Mouse (Mus musculus) hindbrain, embryonic 15.5 days (tissue): ENCODE measurements around the gene Rabepk. TPM values are rescaled to one million over a fixed set of nuclear protein-coding genes. Genes with fewer than 3 reads are reported as not detected.
"Not testable (repeated sequence)": the region's sequence is repeated elsewhere in the genome, so short reads cannot be mapped to it uniquely, and the experiment has no call there.

Experiments used
- ATAC-seq: fragments of 200-750 bp; cut with Nextera tagmentation; 2 replicates; pipeline ENCODE4 v1.8.0; 2017; ENCODE audit warnings: low read depth, moderate number of reproducible peaks, moderate TSS enrichment; ENCODE audit not compliant: low FRiP score
- H3K27ac ChIP-seq: fragments of 300-500 bp; sonication (generic); replicated peaks from 2 replicates; pipeline ENCODE4 v1.5.1; 2015; ENCODE audit warnings: mild to moderate bottlenecking, inconsistent platforms
- H3K27me3 ChIP-seq: fragments of 300-500 bp; sonication (generic); 2 replicates; pipeline ENCODE4 v1.6.1; 2015; ENCODE audit warnings: control low read depth, inconsistent platforms
- H3K36me3 ChIP-seq: fragments of 300-500 bp; sonication (generic); 2 replicates; pipeline ENCODE4 v1.6.1; 2015; ENCODE audit warnings: control low read depth, inconsistent platforms
- H3K4me1 ChIP-seq: fragments of 300-500 bp; sonication (generic); replicated peaks from 2 replicates; pipeline ENCODE4 v1.6.1; 2015; ENCODE audit warnings: control low read depth, inconsistent platforms
- H3K4me2 ChIP-seq: fragments of 300-500 bp; sonication (generic); 2 replicates; pipeline ENCODE4 v1.6.1; 2015; ENCODE audit warnings: moderate library complexity, mild to moderate bottlenecking, inconsistent platforms
- H3K4me3 ChIP-seq: fragments of 300-500 bp; sonication (generic); 2 replicates; pipeline ENCODE4 v1.5.1; 2015; ENCODE audit warnings: mild to moderate bottlenecking, inconsistent platforms
- H3K9ac ChIP-seq: fragments of 300-500 bp; sonication (generic); 2 replicates; pipeline ENCODE4 v1.6.1; 2015; ENCODE audit warnings: inconsistent platforms
- H3K9me3 ChIP-seq: fragments of 300-500 bp; sonication (generic); 2 replicates; pipeline ENCODE4 v1.6.1; 2016; ENCODE audit warnings: control low read depth, inconsistent platforms
- WGBS: fragments of 180-500 bp; shearing (Covaris S2); methylation state at CpG from one replicate; pipeline ENCODE4 v1.1.7; 2015; 5-methylcytosine and 5-hydroxymethylcytosine counted together
- polyA plus RNA-seq: library from polyadenylated mRNA; unstranded; fragments of >200 nt; fragmentation: Nextera tagmentation; extraction: Ambion mirVana; gene quantifications from 2 replicates; pipeline ENCODE4 v1.2.1, GENCODE M21; 2015

Gene Rabepk
- polyA plus RNA-seq, 1 experiment from 2014 or later = 27.3 TPM

DNA sequence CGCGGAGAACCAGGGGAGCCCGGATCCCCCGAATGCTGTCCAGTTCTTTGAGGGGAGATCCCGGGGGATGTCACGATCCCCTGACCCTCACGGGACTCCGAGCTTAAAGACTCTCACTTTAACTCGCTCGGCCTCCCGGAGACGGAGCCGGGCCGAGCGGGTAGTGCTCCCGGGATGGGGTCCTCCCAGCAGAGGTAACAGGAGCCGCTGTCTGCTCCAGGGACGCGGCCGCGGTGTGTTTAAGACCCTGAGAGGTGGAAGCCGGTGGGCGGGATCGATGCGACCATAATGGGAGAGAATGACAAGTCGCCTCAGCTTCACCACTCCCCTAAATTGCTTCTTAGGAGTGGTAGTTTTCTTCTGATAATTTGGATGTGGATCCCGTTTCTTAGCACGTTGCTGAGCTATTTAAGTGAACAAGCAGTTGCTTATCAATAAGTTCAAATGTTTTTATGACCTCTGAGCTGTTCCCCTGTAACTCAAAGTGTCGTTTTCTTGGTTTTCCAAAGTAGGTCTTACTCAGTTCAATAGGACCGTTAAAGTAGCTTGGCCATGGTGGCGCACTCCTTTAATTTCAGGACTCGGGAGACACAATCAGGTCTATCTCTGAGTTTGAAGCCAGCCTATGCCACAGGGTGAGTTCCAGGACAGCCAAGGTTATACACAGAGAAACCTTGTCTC lies 3.0 kb upstream of the Rabepk start:
- not testable (repeated sequence) for H3K27me3 ChIP-seq, H3K36me3 ChIP-seq, H3K9me3 ChIP-seq
- Histone ChIP-seq H3K9ac (peak overlapping the region; percentile 87), H3K4me2 (peak overlapping the region; percentile 75), H3K4me1 (peaks cover 24% of the 10 kb centered on the region), H3K27ac (peak overlapping the region; percentile 90), H3K4me3 (peak overlapping the region; percentile 77)
- under 1% methylated on average over 30 of the region's 32 CpGs for WGBS
- ATAC-seq = peak; percentile 28; the same call in 1 of the 2 replicates

DNA sequence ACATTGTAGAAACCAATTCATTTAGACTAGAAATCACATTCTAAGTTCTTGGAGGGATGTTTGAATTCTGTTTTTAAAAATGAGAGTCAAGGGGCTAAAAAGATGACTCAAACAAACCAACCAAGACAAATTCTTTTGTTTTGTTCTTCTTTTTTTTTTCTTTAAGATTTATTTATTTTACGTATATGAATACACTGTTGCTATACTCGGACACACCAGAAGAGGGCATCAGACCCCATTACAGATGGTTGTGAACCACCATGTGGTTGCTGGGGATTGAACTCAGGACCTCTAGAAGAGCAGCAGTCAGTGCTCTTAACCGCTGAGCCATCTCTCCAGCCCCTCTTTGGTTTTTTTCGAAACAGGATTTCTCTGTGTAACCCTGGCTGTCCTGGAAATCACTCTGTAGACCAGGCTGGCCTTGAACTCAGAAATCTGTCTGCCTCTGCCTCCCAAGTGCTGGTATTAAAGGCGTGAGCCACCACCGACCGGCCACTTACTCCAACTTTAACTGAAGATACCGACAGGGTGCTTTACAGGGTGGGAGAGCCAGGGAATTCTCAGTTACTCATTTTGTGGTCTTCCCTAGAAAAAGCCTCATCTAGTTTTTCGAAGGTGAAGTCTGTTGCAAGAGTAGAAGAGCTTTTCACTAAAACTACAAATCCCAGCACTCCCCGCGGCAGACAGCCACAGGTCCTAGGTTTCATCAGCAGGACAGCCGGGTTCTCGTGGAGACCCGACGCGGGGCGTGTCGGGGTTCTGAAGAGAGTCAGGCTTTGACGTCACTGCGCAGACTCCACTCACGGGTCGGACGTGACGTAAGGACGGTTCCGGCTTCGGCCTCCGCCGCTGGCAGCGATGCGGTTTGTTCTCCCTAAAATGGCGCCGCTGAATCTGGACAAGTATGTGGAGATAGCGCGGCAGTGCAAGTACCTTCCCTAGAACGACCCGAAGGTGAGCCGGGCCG lies 2.1 kb upstream of the Rabepk start:
- peak overlapping the region; percentile 77 for H3K4me3 ChIP-seq
- peak overlapping the region; percentile 90 for H3K27ac ChIP-seq
- peak; percentile 97 for ATAC-seq
- WGBS = 5% methylated on average over 39 of the region's 39 CpGs
- peak overlapping the region; percentile 87 for H3K9ac ChIP-seq
- H3K9me3 ChIP-seq = no peaks in the 10 kb centered on the region
- H3K36me3 ChIP-seq = 0 out of 2 replicates have a peak, but pooled peaks cover 2% of the 10 kb centered on the region
- H3K27me3 ChIP-seq = no peaks in the 10 kb centered on the region
- H3K4me1 ChIP-seq = peaks cover 24% of the 10 kb centered on the region
- peak overlapping the region; percentile 75 for H3K4me2 ChIP-seq

GRCm38 (mm10) chr2:34800371-34800770 lies 659 bp upstream of the Rabepk start:
- Histone ChIP-seq H3K4me2 (no peak overlapping the region; the same call in 1 of the 2 replicates), H3K9ac (no peak overlapping the region), H3K9me3 (no peaks in the 10 kb centered on the region), H3K4me1 (peaks cover 24% of the 10 kb centered on the region), H3K27ac (no peak overlapping the region), H3K36me3 (0 out of 2 replicates have a peak, but pooled peaks cover 2% of the 10 kb centered on the region), H3K4me3 (peak overlapping the region; percentile 63; the same call in 1 of the 2 replicates), H3K27me3 (no peaks in the 10 kb centered on the region)
- 81% methylated on average over 7 of the region's 7 CpGs for WGBS
- no peak for ATAC-seq

DNA sequence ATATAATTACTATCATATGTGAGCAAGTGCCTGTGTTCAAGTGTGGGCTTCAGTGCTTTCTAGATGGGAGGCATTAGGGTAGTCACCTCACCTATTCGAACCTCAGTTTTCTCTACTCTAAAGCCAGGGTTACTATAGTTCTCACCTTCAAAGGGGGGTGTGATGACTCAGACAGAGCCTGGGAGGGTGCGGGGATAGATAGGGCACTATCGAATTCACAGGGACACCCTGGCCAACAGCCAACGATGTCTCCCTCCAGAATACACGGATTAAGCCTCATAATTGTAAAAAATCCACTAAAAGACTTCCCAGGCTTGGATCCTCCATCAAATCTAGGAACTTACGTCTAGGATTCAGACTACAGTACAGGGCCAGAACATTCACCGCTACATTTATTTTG lies 4.3 kb downstream of the Rabepk start:
- Histone ChIP-seq H3K9ac (no peak overlapping the region), H3K4me3 (no peak overlapping the region), H3K27ac (no peak overlapping the region), H3K4me2 (no peak overlapping the region), H3K4me1 (peaks cover 9% of the 10 kb centered on the region), H3K27me3 (no peaks in the 10 kb centered on the region), H3K9me3 (no peaks in the 10 kb centered on the region), H3K36me3 (0 out of 2 replicates have a peak, but pooled peaks cover 2% of the 10 kb centered on the region)
- WGBS = 94% methylated on average over 7 of the region's 7 CpGs
- no peak for ATAC-seq

- no peak overlapping the region for H3K4me2 ChIP-seq
- no peaks in the 10 kb centered on the region for H3K27me3 ChIP-seq
- H3K36me3 ChIP-seq = 0 out of 2 replicates have a peak, but pooled peaks cover 4% of the 10 kb centered on the region
- H3K4me3 ChIP-seq = no peak overlapping the region
- 95% methylated on average over 2 of the region's 2 CpGs for WGBS
- H3K27ac ChIP-seq = no peak overlapping the region
- no peaks in the 10 kb centered on the region for H3K9me3 ChIP-seq
- no peak for ATAC-seq
- no peak overlapping the region for H3K9ac ChIP-seq
- peaks cover 6% of the 10 kb centered on the region for H3K4me1 ChIP-seq
Measured at GRCm38 (mm10) chr2:34794511-34794910, 5.2 kb downstream of the Rabepk start.

- not testable (repeated sequence) for H3K9me3 ChIP-seq, H3K4me3 ChIP-seq, H3K4me2 ChIP-seq, H3K27me3 ChIP-seq, ATAC-seq, H3K27ac ChIP-seq, H3K4me1 ChIP-seq, H3K36me3 ChIP-seq, H3K9ac ChIP-seq
- WGBS = 87% methylated on average over 2 of the region's 2 CpGs
Measured at GRCm38 (mm10) chr2:34792543-34792942, 7.2 kb downstream of the Rabepk start.

GRCm38 (mm10) chr2:34790282-34790681 lies 9.4 kb downstream of the Rabepk start:
- H3K4me3 ChIP-seq = no peak overlapping the region
- WGBS = 96% methylated on average over 8 of the region's 8 CpGs
- no peaks in the 10 kb centered on the region for H3K4me1 ChIP-seq

DNA sequence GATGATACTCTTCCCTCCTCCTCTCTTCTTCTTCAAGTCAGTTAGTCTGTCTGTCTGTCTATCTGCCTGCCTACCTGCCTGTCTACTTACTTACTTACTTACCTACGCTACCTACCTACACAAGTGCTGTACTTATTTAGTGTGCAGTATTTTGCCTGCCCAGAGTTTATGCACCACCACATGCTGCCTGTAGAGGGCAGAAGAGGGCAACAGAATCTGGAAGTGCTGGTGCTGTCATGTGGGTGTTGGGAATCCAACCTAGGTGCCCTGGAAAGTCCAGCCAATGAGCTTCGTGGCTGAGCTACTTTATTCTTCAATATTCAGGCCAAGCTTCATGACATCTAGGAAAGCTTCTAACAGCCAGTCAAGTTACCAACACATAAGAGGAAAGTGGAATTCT lies 15.6 kb downstream of the Rabepk start:
- Histone ChIP-seq H3K9me3 (no peaks in the 10 kb centered on the region), H3K27ac (no peak overlapping the region), H3K4me2 (no peak overlapping the region), H3K9ac (no peak overlapping the region), H3K4me3 (no peak overlapping the region), H3K27me3 (no peaks in the 10 kb centered on the region), H3K36me3 (peaks cover 36% of the 10 kb centered on the region), H3K4me1 (no peaks in the 10 kb centered on the region)
- WGBS = 80% methylated on average over 2 of the region's 2 CpGs
- ATAC-seq = no peak

More at GRCm38 (mm10) chr2:34790282-34790681, 9.4 kb downstream of the Rabepk start:
- 0 out of 2 replicates have a peak, but pooled peaks cover 4% of the 10 kb centered on the region for H3K36me3 ChIP-seq
- no peak overlapping the region for H3K4me2 ChIP-seq
- no peak overlapping the region for H3K9ac ChIP-seq
- no peak for ATAC-seq
- no peak overlapping the region for H3K27ac ChIP-seq
- no peaks in the 10 kb centered on the region for H3K9me3 ChIP-seq
- no peaks in the 10 kb centered on the region for H3K27me3 ChIP-seq

DNA sequence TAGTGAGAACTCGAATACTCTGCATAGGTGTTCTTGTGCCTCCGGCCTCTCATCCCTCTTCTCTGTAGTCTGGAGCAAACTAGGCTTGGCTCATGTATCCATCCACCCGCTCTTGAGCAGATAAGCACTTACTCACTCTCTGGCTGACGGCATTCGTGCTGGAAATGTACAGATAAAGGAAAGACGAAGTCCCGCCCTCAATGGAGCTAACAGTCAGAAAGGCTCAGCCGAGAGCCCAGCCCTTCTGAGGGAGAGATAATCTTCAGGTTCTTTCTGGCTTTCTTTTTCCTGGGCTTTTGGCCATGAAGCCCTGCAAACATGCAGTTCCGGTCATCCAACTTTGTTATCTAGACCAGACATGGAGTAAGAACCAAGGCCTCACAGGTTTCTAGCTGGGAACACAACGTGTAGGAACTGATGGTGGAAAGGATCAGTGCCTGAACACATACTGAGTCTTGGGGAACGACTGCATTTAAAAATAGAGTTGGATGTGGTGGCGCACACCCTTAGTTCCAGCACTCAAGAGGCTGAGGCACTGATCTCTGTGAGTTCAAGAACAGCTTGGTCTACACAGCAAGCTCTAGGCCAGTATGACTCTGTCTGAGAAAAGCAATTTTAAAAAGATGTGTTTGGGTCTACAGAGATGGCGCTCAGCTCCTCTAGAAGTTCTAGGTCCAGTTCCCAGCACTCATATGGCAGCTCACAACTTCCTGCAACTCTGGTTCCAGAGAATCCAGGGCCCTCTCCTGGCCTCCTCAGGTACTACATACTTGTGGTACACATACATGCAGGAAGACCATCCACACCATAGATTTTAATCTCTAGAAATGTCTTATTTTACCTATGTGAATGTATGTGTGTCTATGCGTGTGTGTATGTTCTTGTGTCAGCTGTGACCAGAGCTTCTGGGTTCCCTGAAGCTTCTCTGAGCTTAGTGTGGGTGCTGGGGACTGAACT lies 16.4 kb downstream of the Rabepk start:
- Histone ChIP-seq H3K4me3 (no peak overlapping the region), H3K27me3 (no peaks in the 10 kb centered on the region), H3K27ac (no peak overlapping the region), H3K4me2 (no peak overlapping the region), H3K9me3 (no peaks in the 10 kb centered on the region), H3K9ac (no peak overlapping the region), H3K36me3 (peaks cover 39% of the 10 kb centered on the region), H3K4me1 (peaks cover 3% of the 10 kb centered on the region)
- 92% methylated on average over 14 of the region's 14 CpGs for WGBS
- ATAC-seq = no peak

DNA sequence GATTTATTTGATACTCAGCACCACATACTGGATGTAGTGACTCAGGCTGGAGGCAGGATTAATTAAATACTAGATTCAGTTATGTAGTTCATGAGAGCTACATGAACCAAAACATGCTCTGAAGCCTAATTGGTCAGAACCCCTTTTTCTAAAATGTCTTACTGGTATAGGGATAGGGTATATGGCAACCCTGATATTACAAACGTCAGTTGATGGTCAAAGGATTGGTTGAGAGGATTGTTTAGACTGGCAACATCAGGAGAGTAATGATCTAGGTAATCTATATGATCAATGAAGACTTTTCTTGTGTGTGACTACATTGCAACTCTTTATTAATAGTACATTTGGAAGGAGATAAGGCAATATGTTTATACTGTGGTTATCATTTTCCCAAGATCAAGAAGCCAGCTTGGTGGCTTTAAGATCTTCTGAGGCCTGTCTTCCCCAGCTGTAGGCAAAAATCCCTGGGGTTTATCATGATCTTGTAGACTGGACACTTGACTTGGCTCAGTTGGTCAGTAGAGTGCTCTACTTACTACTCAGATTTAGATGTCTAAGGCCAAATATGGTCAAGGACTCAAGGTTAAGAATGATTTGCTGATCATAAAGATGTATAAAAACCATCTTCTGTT lies 22.4 kb downstream of the Rabepk start:
- H3K27ac ChIP-seq = no peak overlapping the region
- no peak overlapping the region for H3K4me3 ChIP-seq
- H3K9ac ChIP-seq = no peak overlapping the region
- H3K9me3 ChIP-seq = no peaks in the 10 kb centered on the region
- no peaks in the 10 kb centered on the region for H3K27me3 ChIP-seq
- peak overlapping the region; percentile 71 for H3K4me2 ChIP-seq
- peaks cover 59% of the 10 kb centered on the region for H3K4me1 ChIP-seq
- 69% methylated on average over 1 of the region's 1 CpGs for WGBS
- peaks cover 71% of the 10 kb centered on the region for H3K36me3 ChIP-seq
- no peak for ATAC-seq

- no peak overlapping the region for H3K27ac ChIP-seq
- no peaks in the 10 kb centered on the region for H3K27me3 ChIP-seq
- peak overlapping the region; percentile 71 for H3K4me2 ChIP-seq
- 0 out of 2 replicates have a peak overlapping the region, but pooled peaks have one; percentile 7 for H3K4me3 ChIP-seq
- peaks cover 67% of the 10 kb centered on the region for H3K4me1 ChIP-seq
- no peak for ATAC-seq
- no peaks in the 10 kb centered on the region for H3K9me3 ChIP-seq
- H3K9ac ChIP-seq = no peak overlapping the region
- H3K36me3 ChIP-seq = peaks cover 55% of the 10 kb centered on the region
- 95% methylated on average over 6 of the region's 6 CpGs for WGBS
Measured at GRCm38 (mm10) chr2:34774493-34774892, 25.2 kb downstream of the Rabepk start.
